Mouse (Mus musculus): ENCODE measurements at regions not wholly inside any gene's neighbourhood (a gene's known extent, or its start where the extent isn't known, plus 50 kb on each side); places are given as distances from the start of the nearest gene placed in this dataset.

- TF ChIP-seq CTCF (IDR thresholded peaks at IDR 0.05; ENCODE audit: borderline replicate concordance, control insufficient read depth, extremely low read depth, insufficient read depth, low read length, poor library complexity) (no peak), POLR2A (IDR thresholded peaks at IDR 0.05; ENCODE audit: control insufficient read depth, extremely low read depth, insufficient read depth, low read length, poor library complexity) (no peak)
These were observed 229.5 kb upstream of the Atp2b1 start for GRCm38 (mm10) chr10:98684707-98685106.
